In genomic region chr2:157736854-157737850, GRCm38 (mm10) we compare ENCODE assay signal across 8 mouse cellular contexts. TPM values are rescaled to one million over a fixed set of nuclear protein-coding genes. Genes with fewer than 3 reads are reported as not detected.
DNase-seq lines count a peak whose midpoint lies in the region; ATAC-seq and TF ChIP-seq lines count a peak whose summit lies in the region.

Ctnnbl1 (plus strand) TSS chr2:157737401.

- DNase-seq in MN1 (ENCODE audit: low spot score): peak; percentile 100
- DNase-seq in cerebellum, adult 9-10 months: peak; percentile 100
- peak; percentile 99 for DNase-seq in hindbrain, embryonic 10.5 days (ENCODE audit: low spot score)
- peak; percentile 99 for DNase-seq in layer of hippocampus, adult 9-11 months
- peak; percentile 98 for DNase-seq in lung, postnatal 0 days (ENCODE audit: low spot score)
- DNase-seq in ovary, postnatal 14 days (ENCODE audit: low spot score): peak; percentile 99
- DNase-seq in thymus, postnatal 14 days: peak; percentile 99

- no peaks in the 10 kb centered on the region for H3K9me3 ChIP-seq in hindbrain, embryonic 10.5 days
- H3K9me3 ChIP-seq in lung, postnatal 0 days (ENCODE audit: low read length): no peaks in the 10 kb centered on the region

- 12% methylated on average over 44 of the region's 44 CpGs for whole genome bisulfite sequencing in hindbrain, embryonic 10.5 days
- WGBS in lung, postnatal 0 days: 11% methylated on average over 44 of the region's 44 CpGs

- H3K27ac ChIP-seq in hindbrain, embryonic 10.5 days: peak within 1 kb of the TSS; percentile 83
- H3K27ac ChIP-seq in lung, postnatal 0 days (ENCODE audit: low read length): no peak within 1 kb of the TSS

- TF ChIP-seq CTCF in lung, postnatal 0 days (IDR thresholded peaks at IDR 0.05): peak; percentile 19

- ATAC-seq in frontal cortex, adult (ENCODE audit: low TSS enrichment): peak; percentile 99
- peak; percentile 96 for ATAC-seq in lung, postnatal 0 days

- H3K36me3 ChIP-seq in hindbrain, embryonic 10.5 days: 0 out of 2 replicates have a peak, but pooled peaks cover 3% of the 10 kb centered on the region
- no peaks in the 10 kb centered on the region for H3K36me3 ChIP-seq in lung, postnatal 0 days (ENCODE audit: insufficient read depth, low read length)

- H3K4me1 ChIP-seq in hindbrain, embryonic 10.5 days (replicated peaks): peaks cover 19% of the 10 kb centered on the region
- no peaks in the 10 kb centered on the region; the same call in 1 of the 2 replicates for H3K4me1 ChIP-seq in lung, postnatal 0 days (ENCODE audit: insufficient read depth, low read depth, low read length)

- H3K4me3 ChIP-seq in hindbrain, embryonic 10.5 days: peak within 1 kb of the TSS; percentile 85
- peak within 1 kb of the TSS; percentile 76 for H3K4me3 ChIP-seq in lung, postnatal 0 days (ENCODE audit: low read depth, low read length)

- TF ChIP-seq EP300 in lung, postnatal 0 days (IDR thresholded peaks at IDR 0.05): no peak

- H3K9ac ChIP-seq in lung, postnatal 0 days (replicated peaks; ENCODE audit: low read depth): peak within 1 kb of the TSS; percentile 73

- no peaks in the 10 kb centered on the region for H3K27me3 ChIP-seq in hindbrain, embryonic 10.5 days (ENCODE audit: insufficient read depth, poor library complexity, severe bottlenecking)
- H3K27me3 ChIP-seq in lung, postnatal 0 days (replicated peaks; ENCODE audit: insufficient read depth, low read length): no peaks in the 10 kb centered on the region

- peak within 1 kb of the TSS; percentile 76 for H3K4me2 ChIP-seq in lung, postnatal 0 days (replicated peaks; ENCODE audit: low read depth, low read length)

RNA-seq across cellular contexts. Expression of gene Ctnnbl1, which starts in this region (rescaled TPM):
- polyA plus RNA-seq in hindbrain, embryonic 10.5 days (2016; fragmentation: Nextera tagmentation; extraction: Ambion mirVana): 93.4 and 95.9 TPM in 2 replicates
- polyA plus RNA-seq in lung, postnatal 0 days (2015; fragmentation: Nextera tagmentation; extraction: Ambion mirVana): 28.5 and 30.8 TPM in 2 replicates
